ENCODE assay signal across 28 mouse cellular contexts in the genomic region with DNA sequence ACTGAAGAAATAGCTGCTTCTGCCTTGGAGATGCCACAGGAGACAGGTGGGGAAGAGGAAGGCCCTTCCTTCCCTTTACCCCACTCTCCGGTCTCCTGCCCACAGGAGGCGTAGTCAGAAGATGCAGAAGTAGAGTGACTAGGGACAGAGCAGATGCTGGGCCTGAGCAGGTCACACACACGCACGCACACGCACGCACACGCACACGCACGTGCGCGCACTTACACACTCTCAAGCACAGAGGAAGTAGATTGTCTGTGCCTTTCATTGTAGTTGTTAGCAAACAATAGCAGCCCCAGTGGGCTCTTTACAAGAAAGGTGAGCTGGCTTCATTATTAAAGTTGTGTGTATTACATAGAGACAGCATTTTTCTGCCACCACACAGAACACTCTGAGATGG.
DNase-seq lines count a peak whose midpoint lies in the region; ATAC-seq and TF ChIP-seq lines count a peak whose summit lies in the region.
"Had no signal": no experiment of that assay in that cellular context is flagged by ENCODE, and none has a peak within 500 bp of the region (broad histone marks: within the 10 kb centered on the region; RNA-seq: fewer than 3 reads in every experiment).

No protein-coding gene starts in this region.

- H3K9me3 ChIP-seq in midbrain, embryonic 11.5 days (ENCODE audit: control insufficient read depth, low read length), result no peaks in the 10 kb centered on the region
- no peaks in the 10 kb centered on the region for H3K9me3 ChIP-seq in midbrain, postnatal 0 days (ENCODE audit: low read length)
- H3K9me3 ChIP-seq: embryonic facial prominence, embryonic 12.5 days; embryonic facial prominence, embryonic 15.5 days; forebrain, embryonic 15.5 days; G1E; heart, embryonic 10.5 days; heart, embryonic 13.5 days had no signal

- H3K4me3 ChIP-seq in midbrain, embryonic 11.5 days (ENCODE audit: low read depth, low read length), result no peak overlapping the region
- H3K4me3 ChIP-seq in midbrain, postnatal 0 days (ENCODE audit: low read depth, low read length), result no peak overlapping the region
- H3K4me3 ChIP-seq: embryonic facial prominence, embryonic 12.5 days; embryonic facial prominence, embryonic 15.5 days; forebrain, embryonic 15.5 days; heart, adult 2 months; heart, embryonic 10.5 days; heart, embryonic 13.5 days had no signal

- peak; percentile 51 for DNase-seq in midbrain, embryonic 11.5 days (ENCODE audit: low spot score, missing footprints)
- DNase-seq in midbrain, postnatal 0 days (ENCODE audit: low spot score), result no peak
- peak; percentile 5 for DNase-seq in splenic B cell, adult 2 months (ENCODE audit: low read depth, low spot score)
- DNase-seq in lung, postnatal 10 days, result no peak
- no peak for DNase-seq in lung, adult 18-20 months
- DNase-seq: adrenal gland, adult 8-10 months; adrenal gland, postnatal 25 days; B cell, adult 2 months; cerebellum, adult 18-20 months; cerebellum, adult 9-10 months; cerebellum, postnatal 14 days; gastrocnemius, postnatal 25 days; heart, adult 2 months; heart, postnatal 14 days; heart, postnatal 4 days had no signal

- H3K27ac ChIP-seq in midbrain, embryonic 11.5 days (ENCODE audit: low read depth, low read length), result no peak overlapping the region
- no peak overlapping the region for H3K27ac ChIP-seq in midbrain, postnatal 0 days (ENCODE audit: low read depth, low read length)
- H3K27ac ChIP-seq: embryonic facial prominence, embryonic 12.5 days; embryonic facial prominence, embryonic 15.5 days; forebrain, embryonic 15.5 days; heart, adult 2 months; heart, embryonic 10.5 days; heart, embryonic 13.5 days; hindbrain, embryonic 14.5 days; hindbrain, postnatal 0 days had no signal

- H3K27me3 ChIP-seq in midbrain, embryonic 11.5 days (ENCODE audit: control insufficient read depth, insufficient read depth, low read length), result no peaks in the 10 kb centered on the region
- H3K27me3 ChIP-seq in midbrain, postnatal 0 days (ENCODE audit: insufficient read depth, low read length), result no peaks in the 10 kb centered on the region
- no peaks in the 10 kb centered on the region for H3K27me3 ChIP-seq in splenic B cell, adult 2 months (ENCODE audit: control insufficient read depth, insufficient read depth, low read length, poor library complexity, severe bottlenecking)
- H3K27me3 ChIP-seq: embryonic facial prominence, embryonic 15.5 days; forebrain, embryonic 15.5 days; heart, embryonic 13.5 days; Patski had no signal

- H3K4me2 ChIP-seq in midbrain, embryonic 11.5 days, result no peak overlapping the region
- H3K4me2 ChIP-seq in midbrain, postnatal 0 days (ENCODE audit: low read depth, low read length, poor library complexity, severe bottlenecking), result no peak overlapping the region
- H3K4me2 ChIP-seq: embryonic facial prominence, embryonic 12.5 days; embryonic facial prominence, embryonic 15.5 days; forebrain, embryonic 15.5 days; heart, embryonic 13.5 days; hindbrain, embryonic 14.5 days had no signal

- no peaks in the 10 kb centered on the region for H3K36me3 ChIP-seq in midbrain, embryonic 11.5 days (ENCODE audit: control insufficient read depth, insufficient read depth, low read length)
- H3K36me3 ChIP-seq in midbrain, postnatal 0 days (ENCODE audit: insufficient read depth, low read length), result no peaks in the 10 kb centered on the region
- H3K36me3 ChIP-seq in splenic B cell, adult 2 months (ENCODE audit: control insufficient read depth, insufficient read depth, low read length, poor library complexity, severe bottlenecking), result no peaks in the 10 kb centered on the region
- H3K36me3 ChIP-seq: embryonic facial prominence, embryonic 12.5 days; embryonic facial prominence, embryonic 15.5 days; forebrain, embryonic 15.5 days; G1E; heart, embryonic 10.5 days; heart, embryonic 13.5 days had no signal

- WGBS in midbrain, embryonic 11.5 days, result 93% methylated on average over 11 of the region's 11 CpGs
- WGBS in midbrain, postnatal 0 days, result 97% methylated on average over 11 of the region's 11 CpGs

- ATAC-seq in midbrain, embryonic 11.5 days (ENCODE audit: low FRiP score), result no peak
- no peak for ATAC-seq in midbrain, postnatal 0 days (ENCODE audit: low FRiP score)
- ATAC-seq in common myeloid progenitor, adult 5-6 weeks (replicated peaks; ENCODE audit: low read depth, poor library complexity, severe bottlenecking), result 0 out of 2 replicates have a peak, but pooled peaks have one; percentile 42
- ATAC-seq: activated CD4-positive, CD25-positive, alpha-beta regulatory T cell, adult 4 months; forebrain, embryonic 15.5 days; hindbrain, postnatal 0 days; inflammation-experienced regulatory T-cells, adult 6 months; intestine, embryonic 16.5 days; Patski had no signal

- H3K9ac ChIP-seq in midbrain, embryonic 11.5 days (ENCODE audit: low read length), result no peak overlapping the region
- H3K9ac ChIP-seq in midbrain, postnatal 0 days (replicated peaks; ENCODE audit: low read length, poor library complexity, severe bottlenecking), result no peak overlapping the region
- H3K9ac ChIP-seq: embryonic facial prominence, embryonic 12.5 days; embryonic facial prominence, embryonic 15.5 days; forebrain, embryonic 15.5 days; heart, embryonic 13.5 days; hindbrain, embryonic 14.5 days had no signal

- no peaks in the 10 kb centered on the region; the same call in 1 of the 2 replicates for H3K4me1 ChIP-seq in midbrain, embryonic 11.5 days (ENCODE audit: control insufficient read depth, insufficient read depth, low read length)
- no peaks in the 10 kb centered on the region for H3K4me1 ChIP-seq in midbrain, postnatal 0 days (ENCODE audit: insufficient read depth, low read length)
- H3K4me1 ChIP-seq: embryonic facial prominence, embryonic 12.5 days; embryonic facial prominence, embryonic 15.5 days; heart, embryonic 10.5 days had no signal

- TF ChIP-seq CTCF in midbrain, postnatal 0 days (IDR thresholded peaks at IDR 0.05), result no peak

Comparison
In these comparisons a context has a peak if more than half of its experiments do, and no peak if none do; other contexts are left out.
1. DNase-seq: peak in midbrain, embryonic 11.5 days (single experiment) and splenic B cell, adult 2 months (single experiment); none in midbrain, postnatal 0 days (single experiment), lung, postnatal 10 days (single experiment) and lung, adult 18-20 months (0 of 2).